Mouse (Mus musculus): ENCODE data around the gene Nkx1-2. TPM values are rescaled to one million over a fixed set of nuclear protein-coding genes. Genes with fewer than 3 reads are reported as not detected.

Nkx1-2 gene
- polyA plus RNA-seq, 1 experiment from 2014 or later, result 0.57 TPM

DNA sequence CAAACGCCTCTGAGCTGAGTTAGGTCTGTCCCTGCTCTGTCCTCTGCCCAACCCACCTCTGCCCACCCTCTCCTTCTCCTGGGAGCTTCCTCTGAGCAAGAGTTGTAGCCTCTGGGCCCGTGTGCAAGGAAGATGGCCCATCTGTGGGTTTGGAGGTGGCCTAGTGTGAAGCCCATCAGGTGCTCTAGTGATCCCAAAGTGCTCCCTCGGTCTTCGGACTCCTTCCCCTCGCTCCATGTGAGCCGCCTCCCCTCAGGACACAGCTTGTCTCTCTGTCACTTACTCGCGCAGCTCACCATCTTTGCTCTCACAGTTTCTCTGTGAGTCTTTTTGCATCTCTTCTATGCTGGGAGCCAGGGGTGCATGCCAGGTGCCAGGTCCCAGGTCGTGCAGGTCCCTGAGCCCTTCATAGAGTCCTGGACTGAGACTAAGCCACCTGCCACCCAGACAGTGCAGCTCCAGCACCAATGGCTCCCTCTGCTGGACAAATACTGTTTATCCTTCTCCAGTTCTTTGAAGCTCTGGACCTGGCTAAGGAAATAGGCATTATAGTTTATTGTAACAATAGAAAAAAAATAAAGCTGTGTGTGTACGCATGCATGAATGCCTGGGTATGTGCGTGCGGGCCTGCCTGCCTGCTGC lies 39.1 kb upstream of the Nkx1-2 start:
- H3K4me3 ChIP-seq (ENCODE audit: low read depth, low read length), result no peak overlapping the region
- H3K4me1 ChIP-seq (replicated peaks; ENCODE audit: control insufficient read depth, insufficient read depth, low read length), result 0 out of 2 replicates have a peak, but pooled peaks cover 3% of the 10 kb centered on the region
- H3K4me2 ChIP-seq (replicated peaks; ENCODE audit: low read depth), result no peak overlapping the region
- no peak overlapping the region for H3K27ac ChIP-seq (ENCODE audit: low read depth, low read length)
- ATAC-seq, result peak; percentile 63
- WGBS, result 60% methylated on average over 12 of the region's 12 CpGs
- H3K9me3 ChIP-seq (ENCODE audit: control insufficient read depth), result no peaks in the 10 kb centered on the region
- H3K9ac ChIP-seq (ENCODE audit: low read depth, low read length), result no peak overlapping the region
- TF ChIP-seq CTCF (IDR thresholded peaks at IDR 0.05; ENCODE audit: low read depth), result peak; percentile 95
- H3K36me3 ChIP-seq (ENCODE audit: control insufficient read depth, insufficient read depth), result peaks cover 11% of the 10 kb centered on the region; the same call in 1 of the 2 replicates
- H3K27me3 ChIP-seq (replicated peaks; ENCODE audit: control insufficient read depth, insufficient read depth, low read length), result no peaks in the 10 kb centered on the region

DNA sequence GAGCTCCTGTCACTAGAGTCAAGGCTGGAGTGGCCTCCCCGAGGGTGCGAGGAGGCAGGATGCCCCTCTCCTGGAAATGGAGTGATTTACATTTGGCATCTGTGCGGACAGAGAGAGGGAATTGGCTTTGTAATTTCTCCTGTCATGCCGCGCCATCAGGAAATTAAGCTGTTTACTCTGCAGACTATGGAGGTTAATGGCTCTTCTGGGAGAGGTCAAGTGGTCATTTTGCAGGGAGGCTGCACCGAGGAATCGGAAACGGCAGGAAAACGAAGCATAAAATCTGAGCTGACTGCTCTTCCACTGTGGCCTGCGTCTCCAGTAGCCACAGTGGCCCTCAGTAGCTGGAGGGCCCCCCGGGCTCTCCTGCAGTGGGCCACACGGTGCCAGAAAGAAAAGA lies 37.9 kb upstream of the Nkx1-2 start:
- TF ChIP-seq CTCF (IDR thresholded peaks at IDR 0.05; ENCODE audit: low read depth), result no peak
- Histone ChIP-seq H3K4me3 (ENCODE audit: low read depth, low read length) (no peak overlapping the region), H3K27me3 (replicated peaks; ENCODE audit: control insufficient read depth, insufficient read depth, low read length) (no peaks in the 10 kb centered on the region), H3K9ac (ENCODE audit: low read depth, low read length) (no peak overlapping the region), H3K9me3 (ENCODE audit: control insufficient read depth) (no peaks in the 10 kb centered on the region), H3K27ac (ENCODE audit: low read depth, low read length) (no peak overlapping the region), H3K36me3 (ENCODE audit: control insufficient read depth, insufficient read depth) (peaks cover 11% of the 10 kb centered on the region; the same call in 1 of the 2 replicates), H3K4me2 (replicated peaks; ENCODE audit: low read depth) (no peak overlapping the region), H3K4me1 (replicated peaks; ENCODE audit: control insufficient read depth, insufficient read depth, low read length) (no peaks in the 10 kb centered on the region)
- WGBS, result 40% methylated on average over 12 of the region's 12 CpGs
- ATAC-seq, result no peak

DNA sequence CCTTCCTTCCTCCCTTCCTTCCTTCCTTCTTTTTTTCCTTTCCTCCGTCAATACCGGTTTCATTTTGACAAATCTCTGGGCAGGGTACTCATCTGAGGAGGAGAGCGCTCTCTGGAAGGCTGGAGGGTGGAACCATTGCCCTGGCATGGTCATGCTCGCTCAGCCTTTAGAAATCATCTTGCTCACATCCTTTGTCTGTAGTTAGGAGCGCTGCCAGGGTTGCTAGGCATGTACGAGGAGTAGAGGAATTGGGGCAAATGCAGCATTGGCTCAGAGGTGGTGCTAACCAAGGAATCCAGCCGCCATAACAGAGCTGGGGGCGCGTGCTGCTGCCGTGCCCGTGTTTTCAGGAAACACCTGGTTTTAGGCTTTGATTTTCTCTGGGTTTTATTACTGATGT lies 31.9 kb upstream of the Nkx1-2 start:
- no peak for TF ChIP-seq CTCF (IDR thresholded peaks at IDR 0.05; ENCODE audit: low read depth)
- Histone ChIP-seq H3K4me1 (replicated peaks; ENCODE audit: control insufficient read depth, insufficient read depth, low read length) (no peaks in the 10 kb centered on the region), H3K9ac (ENCODE audit: low read depth, low read length) (no peak overlapping the region), H3K36me3 (ENCODE audit: control insufficient read depth, insufficient read depth) (peaks cover 19% of the 10 kb centered on the region; the same call in 1 of the 2 replicates), H3K27me3 (replicated peaks; ENCODE audit: control insufficient read depth, insufficient read depth, low read length) (no peaks in the 10 kb centered on the region), H3K4me2 (replicated peaks; ENCODE audit: low read depth) (no peak overlapping the region), H3K4me3 (ENCODE audit: low read depth, low read length) (no peak overlapping the region), H3K27ac (ENCODE audit: low read depth, low read length) (no peak overlapping the region), H3K9me3 (ENCODE audit: control insufficient read depth) (no peaks in the 10 kb centered on the region)
- WGBS, result 86% methylated on average over 11 of the region's 11 CpGs
- ATAC-seq, result no peak

- Histone ChIP-seq H3K4me1 (replicated peaks; ENCODE audit: control insufficient read depth, insufficient read depth, low read length) (no peaks in the 10 kb centered on the region), H3K36me3 (ENCODE audit: control insufficient read depth, insufficient read depth) (0 out of 2 replicates have a peak, but pooled peaks cover 7% of the 10 kb centered on the region), H3K4me3 (ENCODE audit: low read depth, low read length) (no peak overlapping the region), H3K9ac (ENCODE audit: low read depth, low read length) (no peak overlapping the region), H3K27me3 (replicated peaks; ENCODE audit: control insufficient read depth, insufficient read depth, low read length) (no peaks in the 10 kb centered on the region), H3K9me3 (ENCODE audit: control insufficient read depth) (no peaks in the 10 kb centered on the region), H3K4me2 (replicated peaks; ENCODE audit: low read depth) (no peak overlapping the region), H3K27ac (ENCODE audit: low read depth, low read length) (no peak overlapping the region)
- no peak for ATAC-seq
- 66% methylated on average over 3 of the region's 3 CpGs for WGBS
- TF ChIP-seq CTCF (IDR thresholded peaks at IDR 0.05; ENCODE audit: low read depth), result no peak
These were observed 28.0 kb upstream of the Nkx1-2 start for GRCm38 (mm10) chr7:132627448-132627847.

- H3K27ac ChIP-seq (ENCODE audit: low read depth, low read length), result no peak overlapping the region
- no peak overlapping the region for H3K4me2 ChIP-seq (replicated peaks; ENCODE audit: low read depth)
- WGBS, result 62% methylated on average over 4 of the region's 4 CpGs
- no peak for ATAC-seq
- no peaks in the 10 kb centered on the region for H3K4me1 ChIP-seq (replicated peaks; ENCODE audit: control insufficient read depth, insufficient read depth, low read length)
- H3K27me3 ChIP-seq (replicated peaks; ENCODE audit: control insufficient read depth, insufficient read depth, low read length), result no peaks in the 10 kb centered on the region
- no peak overlapping the region for H3K9ac ChIP-seq (ENCODE audit: low read depth, low read length)
- no peaks in the 10 kb centered on the region for H3K9me3 ChIP-seq (ENCODE audit: control insufficient read depth)
- 0 out of 2 replicates have a peak, but pooled peaks cover 4% of the 10 kb centered on the region for H3K36me3 ChIP-seq (ENCODE audit: control insufficient read depth, insufficient read depth)
- TF ChIP-seq CTCF (IDR thresholded peaks at IDR 0.05; ENCODE audit: low read depth), result no peak
- no peak overlapping the region for H3K4me3 ChIP-seq (ENCODE audit: low read depth, low read length)
These were observed 26.7 kb upstream of the Nkx1-2 start for GRCm38 (mm10) chr7:132626174-132626573.

DNA sequence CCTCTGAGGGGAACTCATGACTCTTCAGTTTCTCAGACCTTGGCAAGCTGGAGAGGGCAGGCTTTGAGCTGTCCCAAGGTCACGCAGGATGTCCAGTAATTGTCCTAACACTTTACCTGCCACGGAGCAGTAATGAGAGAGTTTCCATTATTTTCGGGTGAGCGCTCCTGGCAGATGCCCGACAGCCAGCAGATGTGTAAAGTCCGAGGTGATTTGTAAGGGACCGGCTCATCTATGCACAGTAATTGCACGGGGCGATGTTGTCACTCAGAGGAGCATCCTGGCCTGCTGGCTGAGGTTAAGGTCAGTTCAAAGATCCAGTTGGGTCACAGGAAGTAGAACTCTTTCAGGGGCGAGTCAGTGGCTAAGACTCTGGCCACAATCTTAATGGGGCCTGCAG lies 24.7 kb upstream of the Nkx1-2 start:
- 84% methylated on average over 10 of the region's 10 CpGs for WGBS
- Histone ChIP-seq H3K27me3 (replicated peaks; ENCODE audit: control insufficient read depth, insufficient read depth, low read length) (no peaks in the 10 kb centered on the region), H3K9ac (ENCODE audit: low read depth, low read length) (no peak overlapping the region), H3K4me2 (replicated peaks; ENCODE audit: low read depth) (no peak overlapping the region), H3K27ac (ENCODE audit: low read depth, low read length) (no peak overlapping the region), H3K4me3 (ENCODE audit: low read depth, low read length) (no peak overlapping the region), H3K36me3 (ENCODE audit: control insufficient read depth, insufficient read depth) (no peaks in the 10 kb centered on the region), H3K9me3 (ENCODE audit: control insufficient read depth) (no peaks in the 10 kb centered on the region), H3K4me1 (replicated peaks; ENCODE audit: control insufficient read depth, insufficient read depth, low read length) (no peaks in the 10 kb centered on the region)
- ATAC-seq, result no peak
- no peak for TF ChIP-seq CTCF (IDR thresholded peaks at IDR 0.05; ENCODE audit: low read depth)
